17 mouse cellular contexts compared by ENCODE assay signal in the genomic region with DNA sequence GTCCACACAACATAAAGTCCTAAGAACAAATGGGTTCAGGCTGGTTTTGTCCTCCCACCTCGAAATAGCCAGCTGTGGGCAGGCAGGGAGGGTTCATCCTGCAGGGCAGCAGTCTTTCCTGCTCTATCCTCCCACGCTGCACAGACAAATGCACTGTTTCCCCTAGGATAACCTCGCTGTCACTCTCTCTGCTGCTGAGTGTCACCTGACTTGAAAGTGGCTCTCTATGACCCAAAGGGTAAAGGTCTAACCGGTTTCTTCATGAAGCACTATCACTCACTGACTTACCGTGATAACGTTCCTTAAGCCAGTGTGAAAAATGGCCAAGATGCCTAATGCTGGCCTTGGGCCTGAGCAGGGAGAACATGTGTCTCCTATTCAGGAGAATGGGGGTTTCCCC.
"Had no signal": no experiment of that assay in that cellular context is flagged by ENCODE, and none has a peak within 500 bp of the region (broad histone marks: within the 10 kb centered on the region; RNA-seq: fewer than 3 reads in every experiment).

No protein-coding gene starts in this region.

- H3K4me3 ChIP-seq: limb, embryonic 15.5 days; midbrain, embryonic 15.5 days; neural tube, embryonic 12.5 days; stomach, embryonic 15.5 days had no signal

- H3K9ac ChIP-seq: limb, embryonic 15.5 days; midbrain, embryonic 15.5 days; neural tube, embryonic 12.5 days; stomach, embryonic 15.5 days had no signal

- H3K9me3 ChIP-seq: limb, embryonic 15.5 days; midbrain, embryonic 15.5 days; neural tube, embryonic 12.5 days; stomach, embryonic 15.5 days had no signal

- H3K36me3 ChIP-seq: limb, embryonic 15.5 days; midbrain, embryonic 15.5 days; neural tube, embryonic 12.5 days; stomach, embryonic 15.5 days had no signal

- H3K4me2 ChIP-seq: limb, embryonic 15.5 days; midbrain, embryonic 11.5 days; midbrain, embryonic 15.5 days; neural tube, embryonic 12.5 days; stomach, embryonic 15.5 days had no signal

- ATAC-seq: inflammation-experienced regulatory T-cells, adult 6 months; lung, postnatal 0 days; midbrain, embryonic 15.5 days had no signal

- H3K4me1 ChIP-seq: midbrain, embryonic 15.5 days; neural tube, embryonic 12.5 days had no signal

- H3K27ac ChIP-seq: limb, embryonic 15.5 days; midbrain, embryonic 15.5 days; neural tube, embryonic 12.5 days; stomach, embryonic 15.5 days had no signal

- DNase-seq: kidney, adult 8-10 months; kidney, postnatal 36 days; layer of hippocampus, adult 9-11 months; layer of hippocampus, postnatal 36 days; lung, adult 2 months; lung, postnatal 36 days; retina, postnatal 1 day; right cerebral cortex, postnatal 4 days; thymus, adult 2 months; thymus, postnatal 25 days had no signal

- H3K27me3 ChIP-seq: limb, embryonic 15.5 days; midbrain, embryonic 15.5 days; neural tube, embryonic 12.5 days; stomach, embryonic 15.5 days had no signal
